Mouse (Mus musculus) cerebellum, adult 18-20 months (tissue): Measurements from ENCODE around the gene Gm2974.
"Not testable (repeated sequence)": the region's sequence is repeated elsewhere in the genome, so short reads cannot be mapped to it uniquely, and the experiment has no call there.

Experiments used
- DNase-seq, 2 experiments: peaks; one replicate each; pipeline ENCODE4 v3.0.0; 2021

The Gm2974 gene

DNA sequence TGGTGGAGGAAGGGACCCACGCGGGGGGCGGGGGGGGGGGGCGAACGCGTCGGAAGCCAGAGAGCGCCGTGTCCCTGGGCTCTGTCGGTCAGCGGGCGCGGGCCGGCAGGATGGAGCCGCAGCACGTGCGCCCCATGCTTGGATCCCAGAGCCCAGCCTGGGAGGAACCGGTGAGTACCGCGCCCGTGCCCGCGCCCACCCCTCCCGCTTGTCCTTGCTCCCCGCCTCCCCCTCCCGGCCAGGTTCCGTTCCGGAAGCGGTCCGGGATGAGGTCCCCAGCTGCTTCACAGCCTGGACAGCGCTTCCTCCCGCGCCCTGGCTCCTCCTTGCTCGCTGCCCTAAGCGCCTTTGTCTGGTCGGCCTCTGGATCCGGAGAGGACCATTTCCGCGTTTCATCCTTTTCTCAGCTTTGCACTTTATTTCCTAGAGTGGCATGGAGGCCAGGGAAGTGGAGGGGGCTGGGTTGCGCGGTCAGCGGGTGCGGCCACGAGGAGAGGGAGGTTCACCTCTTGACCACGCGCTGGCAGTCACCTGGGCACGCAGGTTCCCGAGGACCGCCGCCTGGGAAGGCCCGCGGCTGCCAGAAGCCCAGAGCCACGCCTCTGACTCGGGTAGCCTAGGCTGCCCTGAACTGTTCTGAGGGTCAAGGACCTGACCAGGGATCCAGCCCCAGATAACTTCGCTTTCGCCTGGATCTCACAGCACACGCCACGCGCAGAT is at the start of gene Gm2974:
Gene Gm2974, plus strand, starts transcription at position 86 of the 720 bp plus-strand sequence.
- DNase-seq = not testable (repeated sequence)

- DNase-seq = not testable (repeated sequence)
Observed at GRCm38 (mm10) chr14:4141646-4142045, 40.7 kb upstream of the Gm2974 start.

- not testable (repeated sequence) for DNase-seq
Observed at GRCm38 (mm10) chr14:4164730-4165129, 17.6 kb upstream of the Gm2974 start, which contains the start of gene Gm3127. Gene Gm3127, plus strand, starts transcription at chr14:4165030.

DNA sequence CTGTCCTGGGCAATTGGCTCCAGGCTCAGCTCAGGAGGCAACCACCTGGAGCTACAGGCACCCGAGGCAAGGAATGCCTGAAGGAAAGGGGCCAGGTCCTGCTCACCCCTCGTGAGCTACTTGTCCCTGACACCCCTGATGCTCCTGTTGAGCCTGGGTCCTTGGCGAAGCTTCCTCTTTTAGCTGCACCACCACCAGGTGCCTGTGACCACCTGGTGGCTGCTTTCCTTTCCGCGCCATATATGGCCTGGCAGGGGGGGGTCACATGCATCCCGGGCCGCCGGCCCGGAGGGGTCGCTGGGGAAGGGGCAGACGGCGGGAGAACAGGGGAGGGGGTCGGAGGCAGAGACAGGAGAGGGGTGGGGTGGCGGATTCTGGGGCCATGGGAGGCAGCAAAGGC is 346 bp upstream of the Gm2974 start:
- not testable (repeated sequence) for DNase-seq

DNA sequence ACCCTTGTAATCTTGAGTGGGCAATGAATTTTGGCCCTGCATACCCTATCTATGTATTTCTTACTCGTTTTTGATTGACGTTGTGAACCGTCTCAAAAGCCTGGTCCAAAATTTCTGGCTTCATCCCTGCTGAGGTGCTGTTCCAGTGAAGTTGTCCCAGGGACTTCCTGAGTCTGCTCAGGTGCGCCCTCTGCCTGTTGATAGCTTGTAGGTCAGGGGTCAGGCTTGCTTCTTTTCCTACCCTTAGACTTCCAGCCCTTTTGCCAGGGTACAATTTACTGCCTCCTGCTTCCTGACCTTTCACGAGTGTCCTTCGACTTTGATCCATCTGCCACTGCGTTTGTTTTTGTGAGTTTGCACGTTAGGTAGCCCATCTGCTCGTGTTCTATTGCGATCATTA is 999 bp downstream of the Gm2974 start:
- not testable (repeated sequence) for DNase-seq

- DNase-seq = not testable (repeated sequence)
Observed at GRCm38 (mm10) chr14:4249331-4249730, 67.0 kb downstream of the Gm2974 start, which contains the start of gene Gm3138. Gene Gm3138, plus strand, starts transcription at chr14:4249631.
